Mouse (Mus musculus) heart, postnatal 25 days (tissue): Measurements from ENCODE around the gene Ace2. TPM values are rescaled to one million over a fixed set of nuclear protein-coding genes. Genes with fewer than 3 reads are reported as not detected.

Experiments
- DNase-seq: peaks from one replicate; pipeline ENCODE4 v3.0.0; 2022; ENCODE audit warnings: low spot score
- intact Hi-C: fragments of 180-260 bp; cut with DNase I; formaldehyde crosslinking; loops from one replicate; pipeline ENCODE4 v1.15.1; 2025
- total RNA-seq, 2 experiments: library from RNA; stranded (reverse); gene quantifications; 2 replicates each; pipeline ENCODE4 v1.2.3; 2021

The Ace2 gene
- total RNA-seq: 1 to 10 TPM; 1.1 to 1.9 TPM

DNA sequence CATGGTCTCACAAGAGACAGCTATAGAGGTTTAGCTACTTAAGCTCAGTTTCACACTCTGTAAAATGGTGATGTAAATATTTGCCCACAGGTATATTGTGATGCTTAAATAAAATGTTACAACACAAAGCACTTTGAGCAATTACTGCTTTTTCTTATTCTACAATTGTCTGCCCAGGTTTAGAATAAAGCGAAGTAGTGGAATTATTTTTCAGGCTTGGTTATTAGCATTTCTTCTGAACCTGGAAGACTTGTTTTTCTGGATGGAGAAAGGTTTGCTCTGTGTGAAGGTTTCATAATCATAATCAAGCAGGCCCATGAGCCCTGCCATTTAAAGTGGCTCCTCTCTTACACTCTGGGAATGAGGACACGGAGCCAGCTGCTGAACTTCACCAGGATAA is at the start of gene Ace2:
Gene Ace2 (plus strand): TSS at position 301 of the 400 bp plus-strand sequence.
- DNase-seq: no peak
- intact Hi-C loops: no loop called here

DNA sequence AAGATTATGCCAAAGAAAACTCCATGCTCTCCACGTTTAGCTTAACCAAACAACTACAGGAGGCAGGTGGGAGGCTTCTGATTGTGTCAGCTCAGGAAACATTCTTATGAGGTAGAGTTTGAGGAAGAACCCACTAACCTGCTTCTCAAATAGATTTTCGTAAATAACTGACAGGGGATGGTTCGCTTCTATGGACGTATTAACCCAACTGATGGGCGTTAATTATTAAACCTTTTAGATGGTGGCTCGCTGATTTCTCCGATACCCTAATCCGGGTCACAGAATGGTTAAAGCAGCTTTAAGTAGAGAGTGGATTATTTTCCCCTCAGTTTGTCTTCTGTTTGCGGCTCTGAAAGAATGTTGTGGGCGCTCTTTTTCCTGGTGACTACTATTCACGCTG is 49.2 kb upstream of the Ace2 start:
- no peak for DNase-seq

DNA sequence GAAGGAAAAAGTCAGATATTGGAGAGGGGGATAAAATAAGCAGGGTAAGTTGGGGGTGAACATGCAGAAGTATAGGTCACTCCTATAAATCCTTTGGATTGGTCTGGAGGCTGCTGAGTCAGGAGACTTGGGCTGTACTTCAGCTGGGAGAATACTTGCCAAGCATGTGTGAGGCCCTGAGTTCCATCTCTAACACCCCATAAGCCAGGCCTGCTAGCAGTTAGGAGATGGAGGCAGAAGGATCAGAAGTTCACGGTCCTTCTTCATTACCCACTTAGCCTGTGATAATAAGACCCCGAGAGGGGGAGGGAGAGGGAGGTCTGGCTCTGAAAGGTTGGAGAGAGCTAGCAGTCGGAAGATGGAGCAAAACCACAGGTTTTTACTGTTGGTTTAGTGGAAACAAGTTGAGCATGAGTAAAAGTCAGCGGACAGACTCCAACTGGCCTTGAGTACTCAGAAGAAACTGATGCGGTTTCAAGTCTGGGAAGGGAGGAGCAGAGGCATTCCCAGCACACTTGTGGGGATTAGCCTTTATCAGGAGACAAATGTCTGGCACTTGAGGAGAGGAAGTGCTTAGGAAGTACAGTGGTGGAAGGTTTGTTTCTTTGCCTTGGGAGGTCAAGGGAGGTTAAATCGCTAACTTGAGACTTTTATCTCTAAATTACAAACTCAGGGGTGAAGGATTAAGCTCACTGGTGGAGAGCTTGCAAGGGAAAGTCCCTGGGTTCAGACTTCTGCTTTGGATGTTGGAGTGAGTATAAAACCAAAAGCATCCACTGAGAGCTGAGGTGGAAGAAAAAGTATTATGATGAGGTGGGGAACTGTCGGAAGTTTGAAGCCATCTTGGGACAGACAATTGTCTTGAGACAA is 46.6 kb upstream of the Ace2 start:
- intact Hi-C loops: no loop called here
- no peak for DNase-seq

More for the DNA sequence above, 49.2 kb upstream of the Ace2 start:
- intact Hi-C loops: loop anchor here (10.0 kb wide), 1 partner anchor 335 kb away; no protein-coding TSS in a partner anchor

DNA sequence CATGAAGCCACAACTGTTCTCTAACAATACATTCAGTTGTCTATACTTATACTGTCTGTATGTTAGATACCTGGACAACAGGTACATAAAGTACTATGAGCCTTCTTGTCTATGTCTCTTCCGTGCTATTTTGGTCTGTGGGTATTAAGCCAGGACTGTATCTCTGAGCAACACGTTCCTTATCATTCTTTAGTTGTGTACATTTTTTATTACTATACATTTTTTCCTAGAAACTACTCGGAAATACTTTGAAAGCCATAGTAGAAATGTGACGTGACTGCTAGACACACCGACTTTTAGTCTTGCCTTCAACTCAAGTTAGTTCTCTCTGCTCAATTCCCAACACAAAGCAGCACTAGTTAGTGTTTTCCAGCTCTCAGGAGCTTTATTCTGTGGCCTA is 45.7 kb upstream of the Ace2 start:
- DNase-seq: no peak
- intact Hi-C loops: no loop called here

DNA sequence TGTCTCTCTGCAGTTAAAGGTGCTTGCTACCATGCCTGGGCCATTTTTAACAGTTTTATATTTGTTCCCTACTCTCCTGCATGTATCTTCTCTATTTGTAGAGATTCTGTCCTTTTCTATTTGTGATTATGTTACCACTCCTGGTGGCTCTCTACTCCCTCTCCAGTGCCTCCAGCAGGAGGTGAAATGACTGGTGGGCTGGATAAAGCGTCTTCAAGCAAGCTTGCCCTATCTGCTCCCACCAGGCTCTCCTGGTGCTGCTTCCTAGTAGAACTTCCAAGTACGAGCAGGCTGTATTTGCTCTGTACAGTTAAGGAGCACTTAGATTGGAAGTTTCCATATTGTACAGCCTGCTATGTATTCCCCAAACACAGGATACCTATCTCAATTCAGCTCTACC is 43.3 kb upstream of the Ace2 start:
- intact Hi-C loops: no loop called here
- no peak for DNase-seq

DNA sequence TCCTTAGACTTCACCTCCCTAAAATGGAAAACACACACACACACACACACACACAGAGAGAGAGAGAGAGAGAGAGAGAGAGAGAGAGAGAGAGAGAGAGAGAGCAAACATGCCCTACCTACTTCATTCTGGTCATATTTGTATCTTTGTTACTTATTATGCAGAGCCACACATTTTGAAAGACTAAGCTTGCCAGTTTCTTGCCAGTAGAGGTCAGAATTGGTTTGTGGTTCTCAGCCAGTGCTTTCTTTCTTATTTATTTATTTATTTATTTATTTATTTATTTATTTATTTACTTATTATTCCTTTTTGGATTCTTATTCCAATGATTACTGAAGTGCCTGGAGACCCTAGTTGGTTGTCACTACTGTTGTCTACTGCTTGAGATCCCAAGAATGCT is 37.6 kb upstream of the Ace2 start:
- intact Hi-C loops: no loop called here
- DNase-seq: no peak

DNA sequence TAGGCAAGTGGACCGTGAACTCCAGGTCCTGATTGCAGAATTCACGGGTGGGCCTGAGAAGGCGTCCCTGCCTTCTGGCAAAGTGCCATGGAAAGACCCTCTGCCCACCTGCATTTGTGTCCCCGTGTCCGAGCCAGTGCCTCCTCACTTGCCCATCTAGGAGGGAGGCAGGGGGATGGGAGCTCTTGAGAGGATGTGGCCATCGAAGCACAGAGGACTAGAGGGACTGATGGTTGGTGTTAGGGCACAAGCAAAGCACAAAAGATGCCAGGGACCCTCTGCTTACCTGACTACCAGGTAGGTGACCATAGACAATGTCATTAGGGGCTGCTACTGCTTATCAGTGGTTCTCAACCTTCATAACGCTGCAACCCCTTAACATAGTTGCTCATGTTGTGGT is 36.9 kb upstream of the Ace2 start:
- intact Hi-C loops: loop anchor here (2.0 kb wide), 1 partner anchor 77 kb away; no protein-coding TSS in a partner anchor
- no peak for DNase-seq

DNA sequence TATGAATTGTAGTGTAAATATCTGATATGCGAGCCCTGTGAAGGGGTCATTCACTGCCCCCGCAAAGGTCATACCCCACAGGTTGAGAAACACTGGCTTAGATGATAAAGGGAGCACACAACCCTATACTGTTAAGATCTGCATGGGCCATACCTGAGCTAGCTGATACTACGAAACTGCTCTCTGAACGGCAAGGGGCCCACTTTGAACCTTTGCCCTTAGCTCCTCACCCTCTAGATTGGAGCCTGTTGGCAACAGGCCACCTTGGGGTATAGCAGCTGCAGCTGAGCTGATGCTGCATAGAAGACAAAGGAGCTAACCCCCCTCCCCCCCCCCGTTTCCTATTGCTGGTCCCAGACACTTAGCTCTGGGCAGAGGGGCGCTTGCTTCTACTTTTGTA is 36.5 kb upstream of the Ace2 start:
- intact Hi-C loops: loop anchor here (2.0 kb wide), 1 partner anchor 76 kb away; no protein-coding TSS in a partner anchor
- no peak for DNase-seq

DNA sequence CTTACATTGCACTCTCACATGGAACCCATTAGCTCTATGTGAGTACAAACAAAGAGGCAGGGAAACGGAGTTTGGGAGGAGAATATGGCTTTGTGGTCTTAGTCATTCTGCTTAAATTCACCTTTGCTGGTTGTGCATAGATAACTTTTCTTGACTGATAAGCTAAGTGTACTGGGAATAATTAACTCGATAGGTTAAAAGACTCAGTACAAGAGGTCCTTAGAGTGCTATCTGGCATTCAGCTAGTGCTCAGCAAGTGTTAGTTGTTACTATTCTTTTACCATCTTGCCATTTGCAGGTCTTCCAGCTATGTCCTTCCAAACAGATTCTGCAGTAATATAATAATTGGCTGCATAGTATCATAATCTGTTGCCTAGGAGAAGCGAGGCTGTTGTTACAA is 28.0 kb upstream of the Ace2 start:
- intact Hi-C loops: no loop called here
- DNase-seq: no peak

DNA sequence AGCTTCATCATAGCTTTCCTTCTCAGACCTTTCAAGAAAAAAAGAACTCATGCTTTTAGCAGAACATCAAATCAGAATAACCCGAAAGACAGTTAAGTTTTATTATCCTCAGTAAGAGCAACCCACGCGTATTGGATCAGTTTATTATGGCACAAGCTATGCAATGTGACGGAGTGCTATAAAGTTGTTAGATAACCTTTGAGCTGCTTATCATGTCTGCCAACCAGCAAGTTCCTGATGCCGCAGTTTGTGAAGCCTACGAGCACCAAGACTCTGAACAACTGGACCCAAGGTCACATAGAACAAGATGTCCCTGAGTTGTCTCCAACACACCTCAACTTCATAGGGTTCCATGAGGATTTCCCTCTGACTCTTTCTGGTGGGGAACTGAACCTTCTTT is 25.4 kb upstream of the Ace2 start:
- intact Hi-C loops: no loop called here
- no peak for DNase-seq

DNA sequence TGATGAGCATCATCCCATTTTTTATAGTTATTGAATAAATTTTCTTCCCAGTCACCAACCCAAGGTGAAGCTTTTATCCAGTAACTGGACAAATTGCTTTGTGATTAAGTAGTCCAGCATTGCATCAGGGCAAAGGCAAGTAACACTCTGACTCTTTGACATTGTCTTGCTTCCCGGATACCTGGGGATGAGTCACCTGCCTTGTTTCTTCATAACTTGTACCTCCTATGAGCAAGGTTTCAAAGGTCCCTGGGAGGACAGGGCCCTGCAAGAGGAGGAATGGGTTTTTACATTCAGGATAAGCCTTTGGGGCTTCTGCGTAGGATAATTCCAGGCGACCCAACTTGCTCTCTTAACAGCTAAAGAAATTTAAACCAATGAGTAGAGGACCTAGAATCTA is 15.2 kb upstream of the Ace2 start:
- intact Hi-C loops: no loop called here

DNA sequence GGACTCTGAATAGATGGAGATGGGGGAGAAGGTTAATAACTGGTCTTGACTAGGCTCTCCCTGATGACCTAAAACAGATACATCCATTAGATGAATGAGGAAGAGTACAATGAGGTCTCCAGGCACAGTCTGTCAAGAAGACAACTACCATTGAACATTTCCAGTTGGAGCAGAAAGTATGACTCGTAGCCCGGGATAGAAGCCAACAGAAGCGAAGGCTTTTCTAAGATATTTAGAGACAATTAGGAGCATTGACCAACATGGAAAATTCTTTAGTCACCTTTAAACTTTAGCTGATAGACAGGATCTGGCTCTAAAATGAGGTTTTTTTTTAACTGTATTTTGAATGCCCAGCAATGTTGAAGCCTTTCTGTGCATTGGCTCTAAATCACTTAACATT is 5.6 kb upstream of the Ace2 start:
- intact Hi-C loops: no loop called here
- no peak for DNase-seq

More for the DNA sequence above, 15.2 kb upstream of the Ace2 start:
- no peak for DNase-seq

DNA sequence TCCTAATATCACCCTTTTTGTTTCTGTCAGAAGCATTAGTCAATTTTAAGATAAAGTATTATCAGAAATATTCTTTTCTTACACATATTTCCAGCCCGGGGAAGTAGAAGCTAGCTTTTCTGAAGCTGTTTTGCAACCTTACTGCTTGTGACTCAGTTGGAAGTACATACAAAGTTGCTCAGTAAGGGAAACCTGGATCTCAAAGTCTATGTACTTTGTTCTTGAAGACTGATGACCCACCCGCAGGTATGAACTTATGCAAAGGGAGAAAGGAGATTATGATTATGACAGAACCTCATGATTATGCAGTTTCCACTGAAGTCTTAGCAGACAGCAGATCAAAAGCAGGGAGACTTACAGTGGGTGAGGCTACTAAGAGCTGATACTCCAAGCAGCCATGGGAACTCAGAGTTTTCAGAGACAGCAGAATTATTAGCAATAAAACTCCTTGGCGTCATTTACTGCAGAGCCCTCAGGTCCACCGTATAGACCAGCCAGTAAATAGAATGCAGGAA is 3.8 kb upstream of the Ace2 start:
- intact Hi-C loops: no loop called here
- no peak for DNase-seq

DNA sequence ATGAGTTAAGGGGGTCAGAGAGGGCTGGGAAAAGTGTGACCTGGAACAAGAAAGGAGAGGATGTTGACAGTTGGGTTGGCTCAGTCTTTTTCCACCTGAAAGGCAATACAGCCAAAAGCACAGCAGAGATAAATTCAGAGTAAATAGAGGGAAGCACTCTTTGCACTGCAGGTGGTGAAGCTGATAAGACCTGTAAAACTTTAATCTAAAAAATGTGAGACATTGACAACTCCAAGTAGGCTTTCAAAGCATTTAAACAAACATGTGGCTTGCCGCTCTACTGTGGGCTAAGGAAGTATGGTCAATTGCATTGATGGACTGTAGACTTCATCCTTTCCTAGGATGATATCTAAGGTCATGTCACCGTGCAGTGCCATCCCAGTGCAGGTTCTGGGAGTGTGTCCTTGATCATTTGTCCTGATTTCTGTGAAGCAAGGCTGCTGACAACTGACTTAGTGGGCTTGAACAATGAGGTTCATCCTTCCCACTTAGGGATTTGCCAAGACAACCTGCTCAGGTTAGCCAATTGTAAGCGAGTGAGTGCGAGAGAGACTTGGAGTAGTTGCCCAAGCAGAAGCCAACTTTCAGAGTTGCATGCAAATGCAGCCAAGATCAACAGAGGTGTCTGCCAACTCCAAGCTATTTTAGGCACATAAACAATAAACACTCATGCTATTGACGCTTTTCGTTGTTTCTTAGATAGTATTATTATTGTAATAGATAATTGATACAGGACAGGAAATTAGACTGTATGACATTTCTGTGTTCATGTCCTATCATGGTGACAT is 6.5 kb downstream of the Ace2 start:
- DNase-seq: no peak
- intact Hi-C loops: no loop called here

DNA sequence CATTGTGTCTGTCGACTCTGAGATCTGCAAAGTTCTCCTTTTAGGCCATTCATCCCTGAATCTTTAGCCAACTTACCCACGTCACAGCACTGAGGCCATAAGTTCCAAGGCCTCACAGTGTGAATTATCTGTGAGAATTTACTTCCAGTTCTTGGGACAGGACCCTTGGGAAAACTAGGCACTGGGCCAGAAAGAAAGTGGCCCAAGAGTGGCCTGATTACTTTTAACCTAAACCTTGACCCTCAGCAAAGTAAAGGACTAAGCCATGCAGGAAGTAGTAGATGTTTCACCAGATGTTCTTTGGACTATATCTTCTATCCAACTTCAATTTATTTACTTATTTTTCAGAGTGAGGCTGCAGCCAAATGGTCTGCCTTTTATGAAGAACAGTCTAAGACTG is 13.6 kb downstream of the Ace2 start:
- DNase-seq: no peak
- intact Hi-C loops: no loop called here

DNA sequence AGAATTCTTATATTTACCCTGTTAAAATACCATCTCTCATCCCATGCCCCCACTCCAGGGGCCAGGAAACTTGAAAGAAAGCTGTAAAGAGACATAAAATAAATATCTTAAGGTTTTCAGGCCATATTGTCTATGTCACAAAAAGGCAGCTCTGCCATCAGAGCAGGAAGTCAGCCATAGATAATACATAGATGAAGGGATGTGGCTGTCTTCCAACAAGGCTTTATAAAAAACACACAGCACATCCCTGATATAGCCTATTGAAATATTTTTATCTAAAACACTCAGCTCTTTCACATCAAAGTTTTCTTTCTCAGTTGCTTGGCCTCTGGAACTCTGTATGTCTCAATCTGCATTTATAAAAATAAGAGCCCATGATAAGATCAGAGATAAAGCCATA is 14.5 kb downstream of the Ace2 start:
- intact Hi-C loops: no loop called here
- no peak for DNase-seq

DNA sequence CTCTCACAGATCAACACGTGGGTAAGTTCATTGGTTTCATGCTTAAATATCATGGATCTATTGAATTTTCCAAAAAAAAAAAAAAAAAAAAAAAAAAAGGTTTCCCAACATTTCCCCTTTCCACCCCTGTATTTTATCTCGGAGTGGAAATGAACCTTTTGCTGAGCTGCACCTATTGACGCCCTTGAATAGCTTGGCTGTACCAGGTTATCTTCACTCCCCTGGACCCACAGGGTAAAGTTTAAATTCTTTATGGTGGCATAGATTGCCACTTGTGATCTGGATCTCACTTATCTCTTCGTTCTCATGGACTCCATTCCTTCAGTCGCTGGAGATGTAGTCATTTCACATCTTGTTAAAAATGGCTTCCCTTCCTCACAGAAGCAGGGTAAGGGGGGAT is 15.5 kb downstream of the Ace2 start:
- intact Hi-C loops: no loop called here
- no peak for DNase-seq

DNA sequence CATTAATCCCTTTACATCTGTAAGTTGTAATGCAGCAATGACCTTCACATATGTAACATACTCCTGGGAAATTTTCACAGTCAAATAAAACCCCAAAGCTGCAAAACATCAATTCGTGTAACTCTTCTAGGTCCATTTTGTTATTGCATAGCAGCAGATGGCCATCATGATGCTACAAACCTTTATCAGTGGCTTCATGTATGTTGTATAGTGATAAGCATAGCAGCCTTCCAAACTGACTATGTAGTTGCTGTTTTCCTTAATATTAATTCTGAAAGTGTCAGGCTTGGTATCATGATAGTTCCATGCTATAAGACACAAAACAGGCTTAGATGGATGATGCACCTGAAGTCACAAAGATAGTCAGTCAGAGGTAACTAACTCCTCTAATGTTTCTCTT is 25.5 kb downstream of the Ace2 start:
- intact Hi-C loops: no loop called here
- no peak for DNase-seq

DNA sequence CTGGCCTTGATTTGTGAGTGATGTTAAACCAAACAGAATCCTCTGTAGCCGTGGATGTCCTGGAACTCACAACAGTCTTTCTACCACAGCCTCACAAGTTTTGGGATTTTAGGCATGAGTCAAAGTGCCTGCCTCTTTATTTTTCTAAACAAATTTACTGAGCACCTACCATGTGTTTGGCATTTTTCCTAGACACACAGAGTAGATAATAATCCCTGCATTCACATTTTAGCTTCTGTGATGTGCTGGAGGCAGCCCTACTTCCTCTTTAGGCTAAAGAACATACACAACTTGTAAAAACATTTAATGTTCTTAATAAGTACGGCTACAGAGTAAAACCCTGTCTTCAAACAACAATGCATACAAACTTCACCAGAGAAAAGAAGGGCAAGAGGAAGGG is 31.9 kb downstream of the Ace2 start:
- DNase-seq: no peak
- intact Hi-C loops: loop anchor here (10.0 kb wide), 1 partner anchor 1256 kb away; no protein-coding TSS in a partner anchor

DNA sequence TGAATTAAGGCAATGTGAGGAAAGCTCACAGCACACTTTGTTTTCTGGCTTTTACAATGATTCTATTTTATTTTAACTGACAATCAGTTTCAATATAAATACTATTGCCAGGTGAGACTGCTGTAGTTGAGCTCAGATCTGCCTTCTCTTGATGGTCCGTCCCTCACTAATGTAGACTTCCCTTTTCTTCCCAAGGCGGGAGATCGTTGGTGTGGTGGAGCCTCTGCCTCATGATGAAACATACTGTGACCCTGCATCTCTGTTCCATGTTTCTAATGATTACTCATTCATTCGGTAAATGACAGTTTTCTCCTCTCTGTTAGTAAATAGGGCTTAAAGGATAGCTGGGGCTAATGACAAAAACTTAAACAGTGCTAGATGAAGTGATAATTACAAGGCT is 34.7 kb downstream of the Ace2 start:
- DNase-seq: no peak
- intact Hi-C loops: loop anchor here (10.0 kb wide), 1 partner anchor 1259 kb away; no protein-coding TSS in a partner anchor

DNA sequence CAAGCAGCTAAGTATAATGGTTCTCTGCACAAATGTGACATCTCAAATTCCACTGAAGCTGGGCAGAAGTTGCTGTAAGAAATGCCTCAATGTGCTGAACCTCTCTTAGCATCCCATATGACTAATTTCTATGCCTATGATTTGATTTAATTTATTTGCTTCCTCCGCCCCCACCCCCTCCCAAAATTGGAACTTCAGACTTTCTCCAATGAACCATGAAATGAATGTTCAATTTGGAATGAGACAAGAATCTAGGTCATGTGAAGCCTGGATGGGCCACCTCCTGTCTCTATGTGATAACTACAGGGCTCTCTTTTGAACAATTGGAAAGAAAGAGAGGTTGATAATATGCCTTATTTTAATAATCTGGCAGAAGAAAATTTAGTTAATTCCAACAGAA is 36.2 kb downstream of the Ace2 start:
- intact Hi-C loops: loop anchor here (10.0 kb wide), 1 partner anchor 1261 kb away; no protein-coding TSS in a partner anchor
- DNase-seq: no peak
